Mouse (Mus musculus) adipose tissue, adult 10 weeks (tissue): ENCODE data around the gene Tmem247. TPM values are rescaled to one million over a fixed set of nuclear protein-coding genes. Genes with fewer than 3 reads are reported as not detected.

Experiments used
- polyA plus RNA-seq: library from polyadenylated mRNA; stranded (reverse); fragments of 350-450 nt; fragmentation: Illumina TruSeq; extraction: RNeasy Lipid Tissue Mini Kit (QIAGEN cat#74804); gene quantifications from one replicate; pipeline ENCODE4 v1.2.3, GENCODE M21; 2014; ENCODE audit warnings: low read depth, low replicate concordance

The Tmem247 gene
- polyA plus RNA-seq = 8.9 TPM

DNA sequence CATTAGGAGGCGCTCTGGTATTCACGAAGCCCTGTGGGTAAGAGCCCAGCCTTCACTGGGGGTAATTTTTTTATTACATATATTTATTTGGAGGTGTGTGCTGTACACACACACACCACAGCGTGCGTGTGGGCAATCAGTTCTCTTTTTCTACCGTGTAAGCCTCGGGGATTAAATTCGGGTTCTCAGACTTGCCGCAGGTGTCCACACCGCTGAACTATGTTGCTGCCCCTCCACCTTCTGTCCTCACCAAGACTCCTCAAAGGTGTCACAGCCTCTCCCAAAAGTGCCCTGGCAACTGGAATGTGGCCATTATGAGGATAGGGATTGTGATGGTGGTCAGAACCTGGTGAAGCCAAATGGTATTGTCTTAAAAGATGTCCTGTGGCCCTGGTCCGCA, at the start of gene Tmem247:
Gene Tmem247, plus strand, starts transcription at position 301 of the 400 bp plus-strand sequence.

DNA sequence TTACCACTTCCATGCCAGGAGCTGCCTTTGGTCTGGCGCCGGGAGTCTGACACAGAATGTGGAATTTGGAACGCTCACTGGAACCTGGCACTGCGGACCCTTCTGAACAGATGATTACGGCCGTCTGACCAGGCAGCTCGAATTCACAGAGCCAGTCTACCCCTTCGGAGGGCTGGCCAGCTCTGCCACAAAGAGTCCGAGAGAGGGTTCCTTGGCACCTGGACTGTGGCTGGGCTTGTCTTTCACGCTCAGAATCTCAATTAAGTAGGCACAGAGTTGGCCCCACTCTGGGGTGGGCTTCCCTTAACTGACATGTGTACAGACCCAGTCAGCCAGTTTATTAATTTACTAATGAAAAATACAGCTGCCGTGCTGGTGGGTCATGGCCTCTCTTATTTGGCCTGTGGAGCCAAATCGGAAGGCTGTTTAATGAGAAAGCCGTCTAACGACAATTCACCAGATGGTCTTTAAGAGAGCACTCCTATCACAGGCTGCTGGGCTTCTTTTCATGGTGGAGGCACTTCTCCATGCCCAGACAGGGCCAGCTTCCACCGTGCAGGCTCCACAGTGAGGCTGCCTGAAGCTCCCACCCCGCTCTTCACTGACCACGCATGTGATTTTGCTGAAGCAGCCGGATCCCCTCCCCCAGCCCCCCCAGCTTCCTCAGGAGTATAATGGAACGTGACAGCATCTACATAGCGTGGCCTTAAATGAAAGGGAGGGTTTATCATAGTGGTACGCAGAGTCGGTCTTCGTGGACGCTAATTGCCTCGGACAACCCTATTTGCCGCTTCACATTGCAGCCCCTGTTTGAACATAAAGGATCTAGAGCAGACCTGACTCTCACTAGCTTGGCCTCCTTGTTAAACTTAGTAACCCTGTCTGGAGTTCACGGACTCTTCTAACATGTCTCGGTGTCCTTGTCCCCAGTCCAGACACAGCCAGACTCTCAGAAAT, 31.0 kb downstream of the Tmem247 start, which contains the start of gene Atp6v1e2:
Gene Atp6v1e2, minus strand, starts transcription at position 58 of the 957 bp plus-strand sequence.

GRCm38 (mm10) chr17:86962894-86963585, 45.9 kb downstream of the Tmem247 start, which contains the start of gene Rhoq:
TSS of gene Rhoq (plus strand) at chr17:86963082.

Other genes starting within 250 kb of the Tmem247 start
- gene Epas1, start 163.6 kb upstream of the Tmem247 start, polyA plus RNA-seq = 89.1 TPM
- gene Atp6v1e2, start 30.5 kb downstream of the Tmem247 start, polyA plus RNA-seq = 2.9 TPM
- 55.5 TPM for gene Rhoq, start 45.7 kb downstream of the Tmem247 start, polyA plus RNA-seq
- gene Pigf, start 108.1 kb downstream of the Tmem247 start, polyA plus RNA-seq = 17.3 TPM
- gene Cript, start 108.2 kb downstream of the Tmem247 start, polyA plus RNA-seq = 61.5 TPM
- gene Socs5, start 190.3 kb downstream of the Tmem247 start, polyA plus RNA-seq = 10.2 TPM